Mouse (Mus musculus): ENCODE data around the gene Prkag1. TPM values are rescaled to one million over a fixed set of nuclear protein-coding genes. Genes with fewer than 3 reads are reported as not detected.

Gene Prkag1
- total RNA-seq (2015) (60.5 TPM in 2 replicates), total RNA-seq (2017) (99.7 and 126 TPM in 2 replicates)

DNA sequence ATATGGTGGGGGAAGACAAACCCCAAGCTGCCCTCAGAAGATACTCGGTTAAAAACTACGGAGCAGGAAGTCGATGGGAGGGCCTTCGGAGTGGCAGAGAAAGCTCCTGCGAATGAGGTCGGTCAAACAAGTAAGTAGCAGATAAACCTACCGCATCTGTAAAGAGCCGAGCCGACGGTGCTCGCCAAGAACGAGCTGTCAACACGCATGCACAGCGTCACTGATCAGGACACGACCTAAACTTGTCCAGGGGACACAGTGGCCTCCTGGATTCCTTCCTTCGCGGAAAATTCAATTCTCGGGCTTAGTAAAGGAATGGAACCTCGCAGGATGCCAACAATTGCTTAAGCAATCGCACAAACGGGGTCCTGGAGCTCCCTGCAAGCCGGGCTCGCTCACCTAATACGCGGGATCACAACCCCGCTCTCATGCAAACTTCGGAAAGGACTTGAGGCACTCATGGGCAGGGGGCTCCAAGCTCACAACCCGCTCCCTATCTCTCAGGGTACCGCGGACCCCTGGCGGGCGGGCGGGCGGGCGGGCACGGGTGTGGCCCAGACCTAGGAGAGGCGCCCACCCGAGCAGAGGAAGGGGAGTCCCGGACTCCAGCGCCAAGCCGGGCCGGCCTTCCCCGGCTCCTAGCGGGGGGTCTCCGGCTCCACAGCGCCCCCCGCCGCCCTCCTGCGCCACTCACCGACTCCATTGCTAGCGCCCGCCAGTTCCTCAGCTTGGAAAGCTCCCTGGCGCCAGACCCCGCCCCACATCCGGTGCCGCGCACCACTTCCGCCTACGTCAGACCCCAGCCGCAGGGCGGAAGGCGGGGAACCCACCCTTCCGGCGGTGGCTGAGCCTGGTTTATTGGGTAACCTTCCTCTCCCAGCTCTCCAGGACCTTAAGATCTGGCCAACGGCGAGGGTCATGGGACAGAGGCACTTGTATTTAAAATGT lies at the start of gene Prkag1:
Prkag1 (minus strand) TSS at position 786 of the 948 bp plus-strand sequence.
- peak; percentile 91 for ATAC-seq (ENCODE audit: poor library complexity, severe bottlenecking)

DNA sequence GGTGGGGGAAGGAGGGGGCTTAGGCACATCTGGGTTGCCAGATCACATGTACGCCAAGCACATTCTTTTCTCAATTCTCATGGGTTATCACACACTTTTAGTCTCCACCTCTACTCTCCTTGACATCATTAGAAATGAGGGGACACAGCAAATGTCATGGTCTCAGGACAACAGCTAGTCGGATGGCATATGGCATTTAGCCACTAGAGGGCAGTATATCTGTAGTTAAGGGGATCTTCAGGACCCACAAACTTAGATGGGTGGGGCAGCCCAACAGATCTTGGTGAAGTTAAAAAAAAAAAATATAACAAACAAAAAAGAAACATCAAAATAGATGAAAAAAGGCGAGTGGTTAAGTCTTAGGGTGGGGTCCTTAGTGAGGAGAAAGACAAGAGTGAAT lies 46.0 kb upstream of the Prkag1 start:
- peak; percentile 37; the same call in 1 of the 2 replicates for ATAC-seq (ENCODE audit: poor library complexity, severe bottlenecking)

DNA sequence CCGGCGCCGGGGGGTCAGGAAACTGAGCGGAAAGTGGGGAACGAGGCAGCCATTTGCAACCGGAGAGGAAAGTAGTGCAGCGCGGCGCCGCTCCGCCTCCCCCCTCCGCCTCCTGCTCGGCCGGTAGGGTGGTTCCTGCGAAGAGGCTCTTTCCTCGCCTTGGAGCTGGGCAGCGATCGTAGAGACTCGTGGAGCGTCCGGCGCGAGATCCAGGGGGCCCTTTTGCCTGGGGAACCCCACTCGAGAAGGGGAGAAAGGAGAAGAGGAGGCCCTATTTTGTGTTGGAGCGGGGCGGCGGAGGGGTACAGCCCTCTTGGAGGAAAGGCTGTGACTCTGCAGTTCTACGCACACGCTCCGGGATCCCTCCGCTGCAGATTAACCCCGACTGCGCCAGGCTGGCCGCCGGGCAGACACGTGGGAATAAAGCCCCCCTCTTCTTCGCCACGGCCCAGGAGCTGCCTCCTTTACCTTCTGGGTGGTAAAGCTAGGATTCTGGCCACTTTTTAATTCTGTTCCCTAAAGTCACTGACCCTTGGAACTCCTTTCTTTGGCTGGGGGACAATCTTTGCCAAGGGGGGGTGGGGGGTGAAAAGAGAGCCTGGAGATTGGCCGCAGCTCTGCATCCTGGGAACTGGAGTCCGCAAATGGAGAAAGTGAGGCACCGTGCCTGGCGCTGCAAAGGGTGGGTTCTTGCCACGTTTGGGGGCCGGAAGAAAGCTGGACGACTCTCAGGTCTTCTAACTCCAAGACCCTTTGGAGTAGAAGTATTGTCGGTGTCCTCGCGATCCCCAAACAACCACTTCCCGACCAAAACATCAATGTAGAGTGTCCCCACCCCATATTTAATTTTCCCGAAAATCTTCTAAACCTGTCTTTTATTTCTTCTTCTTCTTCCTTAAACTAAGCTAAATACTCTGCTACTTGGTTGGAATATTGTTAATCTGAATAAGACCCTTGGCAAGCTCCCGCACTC lies 40.9 kb upstream of the Prkag1 start:
- peak; percentile 83 for ATAC-seq (ENCODE audit: poor library complexity, severe bottlenecking)

DNA sequence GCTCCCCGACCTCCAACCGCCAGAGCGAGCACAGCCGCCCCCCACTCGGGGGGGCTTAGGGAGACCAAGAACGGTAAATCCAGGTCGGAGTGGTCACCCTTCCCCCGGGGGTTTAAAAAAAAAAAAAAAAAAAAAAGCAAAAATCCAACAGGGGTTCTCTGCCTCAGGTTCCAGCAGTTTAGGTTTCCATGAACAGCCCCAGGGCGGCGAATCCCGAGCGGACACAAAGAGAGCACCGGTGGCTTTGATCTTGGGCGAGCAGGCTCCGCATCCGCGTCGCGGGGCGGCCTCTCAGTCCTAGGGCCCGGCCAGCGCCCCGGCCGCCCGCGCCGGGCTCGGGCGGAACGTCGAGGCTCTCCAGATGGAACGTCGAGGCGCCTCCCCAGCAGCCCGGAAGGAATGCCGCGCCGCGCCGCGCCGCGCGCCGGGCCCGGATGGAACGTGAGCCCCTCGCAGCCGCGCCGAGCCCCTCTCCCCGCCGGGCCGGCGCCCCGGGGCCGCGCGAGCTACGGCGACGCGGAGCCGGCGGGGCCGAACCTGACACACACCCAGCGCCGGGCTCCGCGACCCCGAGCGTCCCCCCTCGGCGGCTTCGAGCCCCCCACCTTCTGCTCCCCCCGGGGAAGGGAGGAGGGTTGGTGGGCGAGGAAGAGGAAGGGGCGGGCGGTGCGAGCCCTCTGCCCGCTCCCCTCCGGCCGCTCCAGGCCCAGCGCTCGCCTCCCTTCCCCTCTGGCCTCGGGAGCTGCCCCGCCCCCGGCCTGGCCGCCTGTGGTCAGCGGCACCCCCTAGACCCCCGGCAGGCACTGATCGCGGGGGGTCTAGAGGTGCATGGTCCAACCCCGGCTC lies 40.0 kb upstream of the Prkag1 start, which contains the start of gene Kmt2d:
Kmt2d (minus strand) TSS at position 135 of the 846 bp plus-strand sequence.
- peak; percentile 4; the same call in 1 of the 2 replicates for ATAC-seq (ENCODE audit: poor library complexity, severe bottlenecking)

DNA sequence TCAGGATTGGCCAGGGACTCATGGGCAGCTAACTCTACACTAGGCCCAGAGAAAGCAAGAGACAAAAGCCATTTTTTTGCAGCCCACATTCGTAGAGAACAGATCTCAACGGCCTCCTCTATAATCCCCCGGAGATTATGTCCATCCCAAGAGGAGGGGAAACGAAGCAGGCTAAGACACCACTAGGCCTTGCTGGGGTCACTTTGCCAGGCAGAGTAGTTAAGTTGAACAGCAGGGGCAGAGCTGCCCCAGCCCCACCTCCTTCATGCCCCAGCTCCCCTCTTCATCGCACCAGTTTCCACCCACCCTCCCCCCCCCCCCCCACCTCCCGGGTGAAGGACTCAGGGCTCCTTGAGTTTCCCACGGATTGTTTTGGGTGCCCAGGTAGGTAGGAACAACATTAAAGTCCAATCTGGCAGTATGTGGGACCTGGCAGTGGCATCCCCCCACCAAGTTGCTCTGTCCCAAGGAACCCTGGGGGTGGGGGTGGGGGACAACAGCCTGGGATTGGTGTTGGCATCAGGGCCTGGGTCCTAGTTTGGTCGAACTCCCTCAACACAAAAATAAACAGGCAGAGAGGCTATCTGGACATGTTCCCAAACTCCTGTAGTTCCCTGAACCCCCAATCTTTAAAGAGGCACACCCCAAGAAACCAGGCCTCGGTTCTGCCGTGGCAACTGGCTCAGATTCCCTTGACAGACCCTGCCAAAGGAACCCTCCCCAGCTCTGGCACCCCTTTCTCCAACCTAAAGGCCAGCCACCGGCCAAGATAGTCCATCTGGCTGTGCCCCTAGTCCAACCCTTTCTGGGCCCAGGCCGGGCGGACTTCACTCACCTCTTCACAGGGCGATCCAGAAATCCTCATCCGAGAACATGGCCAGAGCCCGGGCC lies 39.1 kb upstream of the Prkag1 start:
- no peak for ATAC-seq (ENCODE audit: poor library complexity, severe bottlenecking)

DNA sequence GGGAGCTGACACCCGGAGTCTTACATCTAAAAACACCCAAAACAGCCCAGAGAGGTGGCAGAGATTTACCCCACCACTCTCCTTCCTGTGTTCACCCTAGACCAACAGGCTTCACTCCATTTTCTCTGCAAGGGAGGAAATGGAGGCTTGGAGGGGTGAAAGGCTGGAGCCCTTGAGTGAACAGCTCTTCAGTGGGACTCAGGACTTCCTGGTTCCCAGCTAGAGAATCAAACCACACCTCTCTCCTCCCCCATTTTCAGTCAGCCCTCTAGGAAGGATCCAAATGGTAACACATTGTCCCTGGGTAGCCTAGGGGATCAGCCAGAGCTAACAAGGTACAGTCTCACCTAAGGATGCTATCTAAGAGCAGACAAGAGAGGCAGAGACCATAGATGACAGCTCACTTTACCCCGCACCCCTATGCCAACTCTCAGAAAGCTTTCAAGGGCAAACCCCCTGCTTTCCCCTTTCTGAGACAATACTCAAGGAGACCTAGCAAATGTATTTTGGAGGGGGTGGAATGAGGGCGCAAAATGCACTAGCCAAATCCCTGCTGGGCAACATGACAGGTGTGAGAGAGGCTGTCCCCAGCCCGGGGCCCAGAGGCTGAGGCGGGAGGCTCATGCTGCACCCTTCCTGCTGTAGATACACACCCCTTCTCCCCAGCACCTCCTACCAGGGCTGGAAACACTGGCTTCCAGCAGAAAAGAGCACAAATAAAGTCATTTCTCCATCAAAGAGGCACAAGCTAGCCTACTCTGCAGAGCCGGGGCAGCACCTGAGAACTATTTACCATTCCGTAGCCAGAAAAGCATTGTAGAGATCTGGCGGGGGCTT lies 38.2 kb upstream of the Prkag1 start:
- no peak for ATAC-seq (ENCODE audit: poor library complexity, severe bottlenecking)

DNA sequence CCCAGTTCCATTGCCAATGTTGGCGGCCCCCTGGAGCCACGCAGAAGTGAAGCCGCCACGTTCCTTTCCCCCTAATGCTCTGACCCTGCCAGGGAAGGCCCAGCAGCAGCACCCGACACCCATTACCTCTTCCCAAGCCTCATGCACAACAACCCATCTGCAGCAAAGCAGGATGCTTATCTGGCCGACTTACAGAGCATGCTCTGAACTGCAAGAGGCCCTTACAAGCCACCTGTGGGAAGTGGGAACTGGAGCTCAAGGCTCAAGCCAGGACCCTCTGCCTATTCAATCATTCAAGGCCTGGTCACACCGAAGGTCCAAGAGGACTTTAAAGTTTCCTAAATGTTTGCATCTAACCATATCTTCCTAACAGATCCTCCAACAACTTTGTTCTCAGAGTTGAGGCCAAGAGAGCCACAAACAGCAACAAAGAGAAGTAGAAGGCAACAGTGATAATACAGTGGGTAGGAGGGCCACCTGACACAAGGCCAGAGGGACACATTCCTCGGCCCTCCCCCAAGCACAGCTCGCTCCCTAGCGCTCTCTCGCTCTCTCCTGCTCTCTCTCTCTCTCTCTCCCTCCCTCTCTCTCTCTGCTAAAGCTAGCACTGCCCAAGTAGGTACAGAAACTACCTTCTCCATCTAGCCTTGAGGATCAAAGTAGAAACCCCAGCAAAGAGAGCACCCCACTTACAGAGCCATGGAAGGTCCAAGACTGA lies 37.2 kb upstream of the Prkag1 start:
- ATAC-seq (ENCODE audit: poor library complexity, severe bottlenecking), result no peak

DNA sequence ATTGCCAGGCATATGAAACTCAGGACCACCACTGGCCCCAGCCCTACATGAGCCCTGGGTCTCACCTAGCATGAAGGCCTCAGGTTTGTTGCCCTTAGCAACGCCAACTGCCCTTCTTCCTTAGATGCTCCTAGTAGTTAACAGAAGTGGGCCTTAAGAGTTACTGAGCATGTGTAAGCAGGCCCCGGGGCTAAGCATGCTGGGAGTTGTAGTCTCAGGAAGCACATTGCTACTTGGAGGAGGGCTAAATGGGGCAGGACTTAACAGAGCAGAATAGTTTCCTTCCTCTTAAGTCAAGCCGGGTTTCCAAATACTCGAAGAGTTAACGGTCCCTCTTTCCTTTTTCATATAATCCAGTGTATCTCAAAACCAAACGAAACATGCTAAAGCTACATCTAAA lies 36.0 kb upstream of the Prkag1 start:
- peak; percentile 71 for ATAC-seq (ENCODE audit: poor library complexity, severe bottlenecking)

DNA sequence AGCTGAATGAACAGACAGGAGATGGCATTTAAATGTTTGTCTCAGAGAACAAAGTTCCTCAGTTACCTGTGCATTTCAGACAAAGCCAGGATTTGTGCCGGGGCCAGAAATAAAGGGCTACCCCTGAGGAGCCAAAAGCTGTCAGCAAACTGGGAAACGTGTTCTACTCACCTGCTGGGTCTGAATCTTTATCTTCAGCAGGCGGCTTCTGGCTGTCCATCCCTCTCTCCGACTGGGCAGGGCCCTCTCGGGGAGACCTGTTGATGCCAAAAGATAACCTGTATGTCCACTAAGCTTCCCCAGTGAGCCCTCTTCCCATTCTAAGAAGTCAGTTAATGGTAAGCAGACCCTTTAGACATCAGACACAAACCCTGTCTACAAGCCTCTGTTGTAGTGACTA lies 35.2 kb upstream of the Prkag1 start:
- ATAC-seq (ENCODE audit: poor library complexity, severe bottlenecking), result no peak

DNA sequence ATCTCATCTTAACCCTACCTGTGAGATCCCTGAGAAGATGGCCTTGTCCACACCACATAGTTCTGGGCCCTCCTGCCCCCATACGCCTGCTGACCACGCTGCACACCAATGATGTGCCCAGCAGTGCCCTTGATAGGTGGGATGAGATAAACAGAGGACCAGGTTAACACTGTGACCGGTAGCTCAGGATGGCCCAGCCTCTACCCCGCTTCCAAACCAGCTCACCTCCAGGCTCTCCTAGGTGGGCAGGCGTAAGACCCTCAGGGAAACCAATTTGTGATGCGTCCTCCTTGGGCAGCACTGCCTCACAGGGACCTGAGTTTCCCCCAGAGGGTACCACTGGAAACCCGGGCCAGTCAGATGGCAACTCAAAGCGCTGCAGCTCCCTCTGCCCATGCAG lies 34.5 kb upstream of the Prkag1 start:
- no peak for ATAC-seq (ENCODE audit: poor library complexity, severe bottlenecking)

DNA sequence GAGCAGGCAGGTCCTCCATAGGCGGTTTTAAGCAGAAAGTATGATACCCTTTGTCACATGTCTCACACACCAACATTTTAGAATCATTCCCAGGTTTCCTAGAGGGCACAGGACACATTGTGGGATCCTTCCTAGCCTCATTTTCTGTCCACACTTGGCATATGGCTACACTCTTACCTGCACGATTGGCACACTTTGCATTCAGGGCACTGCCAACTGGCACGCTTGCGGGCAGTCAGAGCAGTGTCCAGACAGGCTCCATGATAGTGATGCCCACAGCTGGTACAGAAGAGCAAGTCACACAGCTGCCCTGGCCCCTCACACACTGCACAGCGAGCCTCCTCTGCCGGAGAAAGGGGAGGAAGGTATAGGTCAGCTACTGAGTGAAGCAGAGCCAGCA lies 33.6 kb upstream of the Prkag1 start:
- ATAC-seq (ENCODE audit: poor library complexity, severe bottlenecking), result no peak

DNA sequence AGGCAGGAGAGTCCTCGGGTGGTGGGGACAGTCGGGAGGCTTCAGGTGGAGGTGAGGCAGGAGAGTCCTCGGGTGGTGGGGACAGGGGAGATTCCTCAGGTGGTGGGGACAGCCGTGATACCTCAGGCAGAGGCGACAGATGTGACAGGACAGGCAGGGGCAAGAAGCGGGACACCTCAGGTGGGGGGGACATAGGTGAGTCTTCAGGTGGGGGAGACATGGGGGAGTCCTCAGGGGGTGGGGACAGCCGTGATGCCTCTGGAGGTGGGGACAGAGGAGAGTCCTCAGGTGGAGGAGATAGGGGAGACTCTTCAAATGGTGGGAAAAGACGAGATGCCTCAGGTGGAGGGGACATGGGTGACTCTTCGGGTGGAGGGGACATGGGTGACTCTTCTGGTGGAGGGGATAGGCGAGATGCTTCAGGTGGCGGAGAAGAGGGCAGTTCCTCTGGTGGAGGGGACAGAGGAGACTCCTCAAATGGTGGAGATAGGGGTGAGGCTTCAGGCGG lies 32.2 kb upstream of the Prkag1 start:
- no peak for ATAC-seq (ENCODE audit: poor library complexity, severe bottlenecking)

DNA sequence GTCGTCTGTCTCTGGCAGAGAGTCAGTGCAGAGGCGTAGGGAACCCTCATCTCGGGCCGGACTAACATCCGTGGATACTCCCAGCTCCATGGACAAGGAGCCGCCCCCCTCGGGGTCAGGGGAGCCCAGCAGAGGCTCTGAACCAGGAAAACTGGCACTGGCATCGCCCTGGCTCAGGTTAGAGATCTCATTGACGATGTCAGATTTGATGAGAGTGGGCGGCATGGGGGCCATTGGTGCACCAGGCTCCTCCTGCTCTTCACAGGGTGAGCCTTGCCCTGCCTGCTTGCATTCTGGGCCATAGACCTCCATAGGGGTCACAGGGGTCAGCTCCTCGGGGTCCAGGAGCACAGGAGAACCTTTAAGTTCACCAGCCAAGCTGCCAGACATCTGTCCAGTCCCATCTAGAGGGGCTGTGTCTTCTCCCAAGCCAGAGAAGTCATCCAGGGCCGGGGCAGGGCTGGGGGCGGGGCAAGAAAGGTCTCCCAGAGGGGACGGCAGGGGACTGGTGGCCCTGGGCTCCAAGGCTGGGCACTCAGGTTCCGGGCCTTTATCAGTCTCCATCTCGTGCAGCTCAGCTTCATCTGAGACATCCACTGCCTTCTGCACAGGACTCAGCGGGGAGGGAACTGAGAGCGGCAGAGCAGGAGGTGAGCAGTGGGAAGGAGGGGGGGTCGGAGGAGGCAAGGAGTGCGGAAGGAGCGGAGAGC lies 30.5 kb upstream of the Prkag1 start:
- no peak for ATAC-seq (ENCODE audit: poor library complexity, severe bottlenecking)

DNA sequence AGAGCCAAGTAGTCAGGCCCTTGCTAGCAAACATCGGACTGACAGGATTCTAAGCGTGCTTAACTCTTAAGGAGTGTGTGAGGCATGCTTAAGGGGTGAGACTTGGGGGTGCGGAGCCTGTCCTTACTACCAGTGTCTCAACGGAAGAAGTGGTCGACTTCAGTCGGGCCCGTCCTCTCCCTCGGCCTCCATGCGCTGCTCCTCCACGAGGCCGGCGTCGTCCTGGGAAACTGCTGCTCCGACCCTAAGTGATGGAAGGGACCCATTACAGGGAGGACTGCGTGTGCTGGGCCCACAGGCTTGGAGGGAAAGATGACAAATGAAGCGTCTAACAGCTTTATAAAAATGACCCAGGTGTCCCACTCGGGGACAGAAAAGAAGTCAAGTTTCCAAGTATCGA lies 29.6 kb upstream of the Prkag1 start:
- no peak for ATAC-seq (ENCODE audit: poor library complexity, severe bottlenecking)

DNA sequence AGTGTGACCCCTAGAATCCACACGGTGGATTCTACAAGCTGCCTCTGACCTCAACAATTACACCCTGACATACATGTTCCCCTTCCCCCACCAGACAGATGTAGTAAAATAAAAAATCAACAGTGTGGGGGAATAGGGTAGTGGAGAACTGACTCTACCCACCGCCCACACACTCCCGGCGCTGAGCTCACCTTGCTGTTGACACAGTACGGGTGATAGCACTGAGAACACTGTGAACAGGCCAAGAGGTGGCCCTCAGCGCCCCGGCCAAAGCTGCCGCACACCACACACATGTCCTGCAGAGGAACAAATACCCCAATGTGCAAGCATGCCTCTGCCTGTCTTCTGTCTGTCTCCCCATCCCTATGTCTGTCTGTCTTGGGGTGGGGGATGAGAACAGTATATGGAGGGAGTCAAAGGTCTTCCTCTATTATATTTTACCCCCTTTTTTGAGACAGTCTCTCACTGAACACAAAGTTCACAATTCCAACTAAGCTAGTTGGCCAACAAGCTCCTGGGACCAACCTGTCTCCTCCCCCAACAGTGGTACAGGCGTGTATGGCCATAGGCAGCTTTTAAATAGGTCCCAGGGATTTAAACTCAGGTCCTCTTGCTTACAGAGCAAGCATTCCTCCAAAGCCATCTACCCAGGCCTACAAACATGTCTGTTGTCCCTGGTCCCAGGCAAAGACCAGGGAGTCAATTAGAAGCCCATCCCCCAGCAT lies 28.2 kb upstream of the Prkag1 start:
- ATAC-seq (ENCODE audit: poor library complexity, severe bottlenecking), result no peak

DNA sequence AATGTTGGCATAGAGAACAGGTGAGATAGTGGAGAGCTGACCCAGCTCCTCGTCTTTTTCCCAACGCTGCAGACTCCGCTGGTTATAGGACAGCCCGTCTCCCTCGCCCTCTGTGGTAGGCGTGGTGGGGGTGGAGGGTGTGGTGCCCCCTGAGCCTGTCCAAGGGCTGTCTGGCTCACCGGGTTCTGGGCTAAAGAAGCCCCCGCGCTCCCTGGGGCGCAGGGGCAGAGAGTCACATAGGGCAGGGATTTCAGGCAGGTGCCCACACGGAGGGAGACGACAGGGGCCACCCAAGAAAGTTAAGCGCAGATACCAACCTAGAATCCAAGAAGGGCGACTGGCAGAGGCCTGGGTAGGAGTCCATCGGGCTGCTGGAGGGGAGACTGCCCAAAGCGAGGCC lies 22.9 kb upstream of the Prkag1 start:
- no peak for ATAC-seq (ENCODE audit: poor library complexity, severe bottlenecking)
